Mouse (Mus musculus): ENCODE results near the gene Mical3. TPM values are rescaled to one million over a fixed set of nuclear protein-coding genes. Genes with fewer than 3 reads are reported as not detected.

The Mical3 gene
- polyA plus RNA-seq, 1 experiment from 2014 or later = 9.8 TPM

DNA sequence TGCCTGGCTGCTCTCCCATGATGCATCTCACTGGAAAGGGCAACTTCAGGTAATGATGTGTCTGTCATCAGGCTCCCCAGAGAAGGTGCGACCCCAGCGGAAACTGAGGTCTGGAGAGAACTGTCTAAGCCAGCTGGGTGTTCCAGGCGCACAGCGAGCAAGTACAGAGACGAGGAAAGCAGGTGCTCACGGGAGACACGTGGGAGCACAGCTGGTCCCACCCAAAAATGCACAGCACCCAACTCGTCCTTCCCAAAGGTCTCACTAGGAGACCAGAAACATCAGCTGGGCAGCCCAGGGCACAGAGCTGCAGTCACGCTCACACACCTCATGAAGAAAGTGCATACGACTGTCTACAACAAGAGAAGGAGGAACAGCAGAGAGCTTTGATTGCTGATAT is 43.7 kb downstream of the Mical3 start:
- Histone ChIP-seq H3K27ac (peak overlapping the region; percentile 43; the same call in 1 of the 2 replicates), H3K27me3 (ENCODE audit: low read depth, poor library complexity, severe bottlenecking) (no peaks in the 10 kb centered on the region), H3K4me3 (no peak overlapping the region), H3K36me3 (peaks cover 8% of the 10 kb centered on the region), H3K4me1 (peaks cover 32% of the 10 kb centered on the region), H3K9me3 (replicated peaks) (no peaks in the 10 kb centered on the region)
- no peak for DNase-seq (ENCODE audit: low spot score)
- 82% methylated on average over 10 of the region's 10 CpGs for WGBS

- H3K27me3 ChIP-seq (ENCODE audit: low read depth, poor library complexity, severe bottlenecking) = no peaks in the 10 kb centered on the region
- no peak for DNase-seq (ENCODE audit: low spot score)
- no peaks in the 10 kb centered on the region for H3K9me3 ChIP-seq (replicated peaks)
- peaks cover 41% of the 10 kb centered on the region for H3K4me1 ChIP-seq
- WGBS = 86% methylated on average over 9 of the region's 9 CpGs
- H3K36me3 ChIP-seq = peaks cover 8% of the 10 kb centered on the region
- H3K27ac ChIP-seq = peak overlapping the region; percentile 66; the same call in 1 of the 2 replicates
- H3K4me3 ChIP-seq = no peak overlapping the region
Measured at GRCm38 (mm10) chr6:121086226-121086625, 44.6 kb downstream of the Mical3 start.

DNA sequence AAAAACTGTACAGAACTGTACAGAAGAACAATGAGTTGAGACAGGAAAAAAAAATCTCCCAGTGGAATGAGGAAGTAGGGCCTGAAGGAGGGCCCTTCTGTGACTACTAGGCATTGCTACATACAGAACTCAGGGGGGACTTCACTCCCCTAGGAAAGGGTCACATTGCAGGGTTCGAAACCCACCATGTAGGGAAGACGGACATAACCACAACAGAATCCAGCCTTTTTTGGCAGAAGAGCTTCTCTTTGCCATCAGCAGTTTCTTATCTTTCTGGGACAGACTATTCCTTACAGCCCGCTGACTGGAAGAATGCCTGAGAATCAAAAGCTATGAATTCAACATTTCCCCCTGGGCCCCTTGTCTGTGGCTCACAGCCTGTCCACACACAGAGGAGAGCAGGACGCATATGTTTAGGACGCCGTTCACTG is 46.7 kb downstream of the Mical3 start:
- no peak for DNase-seq (ENCODE audit: low spot score)
- 91% methylated on average over 6 of the region's 6 CpGs for WGBS
- no peaks in the 10 kb centered on the region for H3K27me3 ChIP-seq (ENCODE audit: low read depth, poor library complexity, severe bottlenecking)
- H3K4me1 ChIP-seq = peaks cover 48% of the 10 kb centered on the region
- no peaks in the 10 kb centered on the region for H3K9me3 ChIP-seq (replicated peaks)
- no peaks in the 10 kb centered on the region for H3K36me3 ChIP-seq
- H3K27ac ChIP-seq = peak overlapping the region; percentile 32; the same call in 1 of the 2 replicates
- no peak overlapping the region for H3K4me3 ChIP-seq

DNA sequence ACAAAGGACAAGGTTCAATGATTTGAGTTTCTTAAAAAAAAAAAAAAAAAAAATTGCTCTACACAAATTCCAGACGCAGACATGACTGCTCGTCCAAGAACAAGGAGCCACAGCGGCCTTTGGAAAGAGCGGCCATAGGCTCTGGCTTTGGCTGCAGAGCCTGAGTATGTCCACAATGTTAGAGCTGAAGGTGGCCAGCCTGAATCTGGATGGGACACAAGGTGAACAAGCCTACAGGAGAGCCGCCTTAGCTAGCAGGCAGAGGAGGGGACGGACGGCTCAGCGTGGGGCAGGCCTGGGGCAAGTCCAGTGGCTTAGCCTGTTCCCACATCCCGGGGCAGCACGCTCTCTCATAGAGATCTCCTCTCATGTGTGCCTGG is 48.7 kb downstream of the Mical3 start:
- peak overlapping the region; percentile 42; the same call in 1 of the 2 replicates for H3K27ac ChIP-seq
- H3K36me3 ChIP-seq = no peaks in the 10 kb centered on the region
- no peaks in the 10 kb centered on the region for H3K9me3 ChIP-seq (replicated peaks)
- H3K27me3 ChIP-seq (ENCODE audit: low read depth, poor library complexity, severe bottlenecking) = no peaks in the 10 kb centered on the region
- no peak for DNase-seq (ENCODE audit: low spot score)
- no peak overlapping the region for H3K4me3 ChIP-seq
- peaks cover 38% of the 10 kb centered on the region for H3K4me1 ChIP-seq
- 88% methylated on average over 10 of the region's 10 CpGs for WGBS

GRCm38 (mm10) chr6:121081288-121082093 is 49.3 kb downstream of the Mical3 start:
- no peaks in the 10 kb centered on the region for H3K27me3 ChIP-seq (ENCODE audit: low read depth, poor library complexity, severe bottlenecking)

GRCm38 (mm10) chr6:121078175-121078574 is 52.6 kb downstream of the Mical3 start:
- no peak overlapping the region for H3K4me3 ChIP-seq
- DNase-seq (ENCODE audit: low spot score) = no peak
- H3K4me1 ChIP-seq = peaks cover 19% of the 10 kb centered on the region
- H3K27ac ChIP-seq = no peak overlapping the region
- WGBS = 88% methylated on average over 5 of the region's 5 CpGs
- H3K27me3 ChIP-seq (ENCODE audit: low read depth, poor library complexity, severe bottlenecking) = no peaks in the 10 kb centered on the region
- no peaks in the 10 kb centered on the region for H3K9me3 ChIP-seq (replicated peaks)
- H3K36me3 ChIP-seq = no peaks in the 10 kb centered on the region

More at GRCm38 (mm10) chr6:121081288-121082093, 49.3 kb downstream of the Mical3 start:
- peak overlapping the region; percentile 68; the same call in 1 of the 2 replicates for H3K27ac ChIP-seq
- DNase-seq (ENCODE audit: low spot score) = peak; percentile 47
- H3K9me3 ChIP-seq (replicated peaks) = no peaks in the 10 kb centered on the region
- H3K4me1 ChIP-seq = peaks cover 33% of the 10 kb centered on the region
- WGBS = 72% methylated on average over 26 of the region's 26 CpGs
- no peaks in the 10 kb centered on the region for H3K36me3 ChIP-seq
- H3K4me3 ChIP-seq = no peak overlapping the region

DNA sequence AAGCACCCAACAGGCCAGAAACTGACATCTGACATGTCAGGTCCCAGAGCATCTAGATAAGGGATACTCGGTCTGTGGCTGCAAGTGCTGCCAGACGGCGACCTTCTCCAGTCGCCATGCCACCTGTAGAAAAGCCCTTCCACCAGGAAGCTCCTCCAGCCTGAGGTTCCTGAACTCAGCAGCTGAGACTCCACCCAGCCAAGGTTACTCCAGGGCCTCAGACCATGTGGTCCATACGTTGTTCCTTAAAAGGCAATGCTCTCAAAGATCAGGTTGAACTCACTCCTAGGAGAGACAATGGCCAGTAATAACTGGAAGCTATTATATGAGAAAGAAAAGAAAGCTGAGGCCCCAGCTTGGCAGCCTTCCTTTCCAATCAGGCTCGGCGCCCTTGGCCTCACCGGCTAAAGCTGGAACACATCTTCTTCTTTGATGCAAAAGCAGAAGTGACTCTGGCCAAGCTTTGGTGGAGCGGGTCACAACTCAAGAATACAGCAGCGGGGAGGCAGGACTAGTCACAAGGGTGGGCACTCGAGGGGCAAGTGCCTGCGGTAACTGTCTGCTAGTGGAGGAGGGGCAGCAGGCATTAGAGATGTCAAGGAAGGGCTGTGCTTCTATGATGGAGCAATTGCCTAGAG is 53.8 kb downstream of the Mical3 start:
- H3K36me3 ChIP-seq = no peaks in the 10 kb centered on the region
- DNase-seq (ENCODE audit: low spot score) = no peak
- peaks cover 21% of the 10 kb centered on the region for H3K4me1 ChIP-seq
- H3K9me3 ChIP-seq (replicated peaks) = no peaks in the 10 kb centered on the region
- H3K4me3 ChIP-seq = no peak overlapping the region
- H3K27ac ChIP-seq = no peak overlapping the region
- no peaks in the 10 kb centered on the region for H3K27me3 ChIP-seq (ENCODE audit: low read depth, poor library complexity, severe bottlenecking)
- 90% methylated on average over 12 of the region's 12 CpGs for WGBS

DNA sequence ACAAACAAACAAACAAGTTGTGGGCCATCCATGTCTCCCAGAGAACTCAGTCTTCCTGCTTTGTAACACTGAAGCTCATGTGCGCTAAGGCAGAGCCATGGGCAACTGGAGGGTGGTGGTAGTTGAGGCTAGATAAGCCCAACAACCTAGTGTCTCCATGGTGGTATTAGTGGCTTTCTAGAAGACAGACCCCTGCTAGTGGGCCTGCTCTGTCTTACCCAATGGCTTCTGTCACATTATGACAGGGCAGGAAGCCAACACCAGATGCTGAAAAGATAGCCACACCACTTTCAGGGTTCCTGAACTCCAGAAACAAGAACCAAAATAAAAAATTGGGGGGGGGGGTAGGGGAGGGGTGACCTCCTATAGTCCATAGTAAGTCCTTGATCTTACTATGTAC is 55.0 kb downstream of the Mical3 start:
- no peaks in the 10 kb centered on the region for H3K36me3 ChIP-seq
- 87% methylated on average over 1 of the region's 1 CpGs for WGBS
- H3K4me3 ChIP-seq = no peak overlapping the region
- DNase-seq (ENCODE audit: low spot score) = no peak
- H3K9me3 ChIP-seq (replicated peaks) = no peaks in the 10 kb centered on the region
- H3K27me3 ChIP-seq (ENCODE audit: low read depth, poor library complexity, severe bottlenecking) = no peaks in the 10 kb centered on the region
- H3K4me1 ChIP-seq = 0 out of 2 replicates have a peak, but pooled peaks cover 8% of the 10 kb centered on the region
- no peak overlapping the region for H3K27ac ChIP-seq

DNA sequence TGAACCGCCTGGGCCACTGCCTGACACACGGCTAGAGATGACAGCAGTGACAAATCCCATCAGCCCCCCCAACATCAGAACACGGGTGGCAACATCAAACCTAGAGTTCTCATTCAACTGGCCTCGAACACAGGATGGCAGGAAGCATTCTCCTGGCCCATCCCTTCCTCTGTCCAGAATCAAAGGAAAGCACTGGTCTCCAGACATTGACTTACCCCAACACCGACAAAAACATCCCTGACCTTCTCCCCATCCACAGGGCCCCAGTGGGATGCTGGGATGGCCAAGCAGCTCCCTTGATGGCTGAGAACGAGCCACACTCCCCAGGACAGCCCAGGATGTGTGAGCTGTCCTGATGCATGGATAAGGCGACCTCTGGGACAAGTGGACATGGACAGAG is 57.5 kb downstream of the Mical3 start:
- no peak overlapping the region for H3K4me3 ChIP-seq
- WGBS = 89% methylated on average over 7 of the region's 7 CpGs
- H3K4me1 ChIP-seq = peaks cover 15% of the 10 kb centered on the region
- no peak overlapping the region for H3K27ac ChIP-seq
- H3K36me3 ChIP-seq = no peaks in the 10 kb centered on the region
- no peak for DNase-seq (ENCODE audit: low spot score)
- no peaks in the 10 kb centered on the region for H3K9me3 ChIP-seq (replicated peaks)
- no peaks in the 10 kb centered on the region for H3K27me3 ChIP-seq (ENCODE audit: low read depth, poor library complexity, severe bottlenecking)

- WGBS = 75% methylated on average over 2 of the region's 2 CpGs
- Histone ChIP-seq H3K27ac (no peak overlapping the region), H3K4me1 (peaks cover 21% of the 10 kb centered on the region), H3K27me3 (ENCODE audit: low read depth, poor library complexity, severe bottlenecking) (no peaks in the 10 kb centered on the region), H3K36me3 (no peaks in the 10 kb centered on the region), H3K9me3 (replicated peaks) (no peaks in the 10 kb centered on the region), H3K4me3 (no peak overlapping the region)
- no peak for DNase-seq (ENCODE audit: low spot score)
Measured at GRCm38 (mm10) chr6:121072615-121073014, 58.2 kb downstream of the Mical3 start.

GRCm38 (mm10) chr6:121070584-121071230 is 60.1 kb downstream of the Mical3 start:
- Histone ChIP-seq H3K36me3 (no peaks in the 10 kb centered on the region), H3K27ac (no peak overlapping the region), H3K9me3 (replicated peaks) (no peaks in the 10 kb centered on the region), H3K4me3 (no peak overlapping the region), H3K4me1 (peaks cover 36% of the 10 kb centered on the region), H3K27me3 (ENCODE audit: low read depth, poor library complexity, severe bottlenecking) (no peaks in the 10 kb centered on the region)
- 87% methylated on average over 9 of the region's 9 CpGs for WGBS
- DNase-seq (ENCODE audit: low spot score) = no peak

- no peaks in the 10 kb centered on the region for H3K9me3 ChIP-seq (replicated peaks)
- H3K36me3 ChIP-seq = no peaks in the 10 kb centered on the region
- DNase-seq (ENCODE audit: low spot score) = no peak
- peaks cover 42% of the 10 kb centered on the region for H3K4me1 ChIP-seq
- H3K27ac ChIP-seq = no peak overlapping the region
- no peak overlapping the region for H3K4me3 ChIP-seq
- no peaks in the 10 kb centered on the region for H3K27me3 ChIP-seq (ENCODE audit: low read depth, poor library complexity, severe bottlenecking)
- WGBS = 78% methylated on average over 8 of the region's 8 CpGs
Measured at GRCm38 (mm10) chr6:121069156-121069555, 61.6 kb downstream of the Mical3 start.

DNA sequence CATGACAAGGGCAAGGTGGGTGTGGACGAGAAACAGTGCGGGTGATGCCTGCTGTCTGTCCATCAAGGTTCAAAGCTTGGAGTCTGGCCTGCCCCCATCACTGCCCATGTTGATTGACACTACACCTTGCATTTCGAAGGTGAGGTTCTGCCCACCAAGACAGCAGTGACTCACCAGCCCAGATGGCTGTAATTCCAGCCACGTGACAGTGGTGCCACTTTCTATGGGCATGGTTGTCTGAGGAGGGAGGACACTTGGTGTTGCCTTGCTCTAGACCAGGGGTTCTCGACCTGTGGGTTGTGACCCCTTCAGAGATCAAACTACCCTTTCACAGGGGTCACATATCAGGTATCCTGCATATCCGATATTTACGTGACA is 62.7 kb downstream of the Mical3 start:
- H3K4me1 ChIP-seq = peaks cover 48% of the 10 kb centered on the region
- H3K27me3 ChIP-seq (ENCODE audit: low read depth, poor library complexity, severe bottlenecking) = no peaks in the 10 kb centered on the region
- H3K4me3 ChIP-seq = no peak overlapping the region
- H3K27ac ChIP-seq = no peak overlapping the region
- DNase-seq (ENCODE audit: low spot score) = no peak
- WGBS = 83% methylated on average over 7 of the region's 7 CpGs
- no peaks in the 10 kb centered on the region for H3K36me3 ChIP-seq
- H3K9me3 ChIP-seq (replicated peaks) = no peaks in the 10 kb centered on the region

All from limb, embryonic 10.5 days (tissue).